Mouse (Mus musculus): ENCODE measurements at regions not wholly inside any gene's neighbourhood (a gene's known extent, or its start where the extent isn't known, plus 50 kb on each side); places are given as distances from the start of the nearest gene placed in this dataset.
A peak's percentile ranks its signal among the peaks of the same experiment; 100 is the strongest.
"Not testable (repeated sequence)": the region's sequence is repeated elsewhere in the genome, so short reads cannot be mapped to it uniquely, and the experiment has no call there.

- no peak for DNase-seq (ENCODE audit: low read depth, low spot score)
Observed at GRCm38 (mm10) chr3:120531880-120532580, 639.5 kb downstream of the Rwdd3 start.

GRCm38 (mm10) chr3:120511651-120512050 lies 659.8 kb downstream of the Rwdd3 start:
- DNase-seq (ENCODE audit: low read depth, low spot score) = no peak

- DNase-seq (ENCODE audit: low read depth, low spot score) = no peak
Observed at GRCm38 (mm10) chr3:120498937-120499336, 672.6 kb downstream of the Rwdd3 start.

GRCm38 (mm10) chr3:120477934-120478333 lies 693.6 kb downstream of the Rwdd3 start:
- DNase-seq (ENCODE audit: low read depth, low spot score) = no peak

GRCm38 (mm10) chr3:120477232-120477631 lies 693.0 kb upstream of the Ptbp2 start:
- DNase-seq (ENCODE audit: low read depth, low spot score) = no peak

- DNase-seq (ENCODE audit: low read depth, low spot score) = peak; percentile 1
Observed at GRCm38 (mm10) chr3:120473645-120474038, 689.4 kb upstream of the Ptbp2 start.

GRCm38 (mm10) chr3:120472687-120473644 lies 688.7 kb upstream of the Ptbp2 start:
- no peak for DNase-seq (ENCODE audit: low read depth, low spot score)

GRCm38 (mm10) chr3:120471878-120472444 lies 687.7 kb upstream of the Ptbp2 start:
- DNase-seq (ENCODE audit: low read depth, low spot score) = no peak

GRCm38 (mm10) chr3:120468887-120469286 lies 684.6 kb upstream of the Ptbp2 start:
- no peak for DNase-seq (ENCODE audit: low read depth, low spot score)

- DNase-seq (ENCODE audit: low read depth, low spot score) = no peak
Observed at GRCm38 (mm10) chr3:120460717-120461116, 676.5 kb upstream of the Ptbp2 start.

GRCm38 (mm10) chr3:120457912-120458311 lies 673.6 kb upstream of the Ptbp2 start:
- DNase-seq (ENCODE audit: low read depth, low spot score) = no peak

- no peak for DNase-seq (ENCODE audit: low read depth, low spot score)
Observed at GRCm38 (mm10) chr3:120441127-120441526, 656.9 kb upstream of the Ptbp2 start.

GRCm38 (mm10) chr3:120430285-120430684 lies 646.0 kb upstream of the Ptbp2 start:
- no peak for DNase-seq (ENCODE audit: low read depth, low spot score)

GRCm38 (mm10) chr3:120416634-120417033 lies 632.4 kb upstream of the Ptbp2 start:
- no peak for DNase-seq (ENCODE audit: low read depth, low spot score)

GRCm38 (mm10) chr3:120375688-120376289 lies 591.5 kb upstream of the Ptbp2 start:
- DNase-seq (ENCODE audit: low read depth, low spot score) = no peak

GRCm38 (mm10) chr3:120342747-120343377 lies 558.6 kb upstream of the Ptbp2 start:
- no peak for DNase-seq (ENCODE audit: low read depth, low spot score)

- DNase-seq (ENCODE audit: low read depth, low spot score) = no peak
Observed at GRCm38 (mm10) chr3:120341882-120342281, 557.6 kb upstream of the Ptbp2 start.

GRCm38 (mm10) chr3:120335843-120336585 lies 551.7 kb upstream of the Ptbp2 start:
- no peak for DNase-seq (ENCODE audit: low read depth, low spot score)

- DNase-seq (ENCODE audit: low read depth, low spot score) = not testable (repeated sequence)
Observed at GRCm38 (mm10) chr3:120307042-120307441, 522.8 kb upstream of the Ptbp2 start.

- DNase-seq (ENCODE audit: low read depth, low spot score) = no peak
Observed at GRCm38 (mm10) chr3:120305608-120306007, 521.3 kb upstream of the Ptbp2 start.

Data from skeletal muscle tissue, adult 2 months (tissue).